Mouse (Mus musculus) myocyte (in vitro differentiated cells): ENCODE measurements around the gene Gm28230.

Experiments used
- CEBPB ChIP-seq: IDR thresholded peaks from 2 replicates; pipeline ENCODE4 v1.6.1; 2011; ENCODE audit warnings: mild to moderate bottlenecking, moderate library complexity; ENCODE audit not compliant: poor library complexity, insufficient read depth, severe bottlenecking
- MAX ChIP-seq: IDR thresholded peaks from one replicate; pipeline ENCODE4 v1.6.1; 2011; ENCODE audit warnings: low read depth, mild to moderate bottlenecking, control low read depth
- POLR2A ChIP-seq: IDR thresholded peaks from one replicate; pipeline ENCODE4 v1.6.1; 2011; ENCODE audit warnings: low read depth, mild to moderate bottlenecking, control low read depth, moderate library complexity; ENCODE audit not compliant: insufficient read length
- POLR2AphosphoS2 ChIP-seq: IDR thresholded peaks from one replicate; pipeline ENCODE4 v1.6.1; 2011; ENCODE audit warnings: low read depth, control low read depth; ENCODE audit not compliant: insufficient read length
- TCF12 ChIP-seq: IDR thresholded peaks from one replicate; pipeline ENCODE4 v1.6.1; 2011; ENCODE audit warnings: mild to moderate bottlenecking, control low read depth; ENCODE audit not compliant: poor library complexity, insufficient read depth, severe bottlenecking
- USF1 ChIP-seq: IDR thresholded peaks from one replicate; pipeline ENCODE4 v1.6.1; 2011; ENCODE audit warnings: low read depth, mild to moderate bottlenecking, control low read depth, moderate library complexity

DNA sequence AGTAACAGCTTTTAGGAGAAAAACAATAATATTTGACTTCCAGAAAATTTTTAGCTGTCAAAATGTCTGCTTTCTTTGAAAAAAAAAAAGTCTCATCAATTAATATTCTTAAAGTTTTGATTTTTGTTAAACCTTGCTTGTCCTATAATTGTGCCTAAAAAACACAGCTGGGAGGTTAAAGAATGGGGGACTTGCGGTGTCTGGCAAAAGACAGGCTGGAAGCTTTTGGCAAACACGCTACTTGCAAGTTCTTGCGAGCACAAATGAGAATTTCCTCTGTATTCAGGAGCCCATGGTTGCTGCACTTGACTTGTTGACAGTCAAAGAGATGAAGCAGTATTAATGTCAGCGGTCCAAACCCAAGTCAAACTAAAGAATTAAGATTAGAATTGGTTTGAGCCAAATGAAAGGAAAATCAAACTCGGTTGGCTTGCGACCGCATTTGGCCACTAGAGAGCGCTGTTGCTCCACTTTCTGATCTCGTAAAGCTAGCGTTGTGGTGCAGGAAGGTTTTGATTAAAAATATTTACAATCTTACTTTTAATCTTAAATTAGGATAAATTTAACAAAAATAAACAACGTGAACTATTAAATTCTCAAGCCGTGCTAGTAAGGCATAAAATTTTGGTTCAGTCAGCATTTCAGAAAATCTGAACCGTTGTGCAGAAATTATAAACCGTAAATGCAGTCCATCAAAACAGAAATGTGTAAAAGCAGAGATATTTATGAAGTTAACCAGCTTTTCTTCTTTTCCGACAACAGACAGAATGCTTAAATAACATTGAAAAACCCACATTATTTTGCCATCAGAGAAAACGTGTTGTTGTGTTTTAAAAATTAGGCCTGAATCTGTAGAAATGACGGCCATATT is 24.3 kb upstream of the Gm28230 start:
- no peak for TF ChIP-seq POLR2A
- TF ChIP-seq POLR2AphosphoS2 = no peak
- TF ChIP-seq TCF12 = no peak
- TF ChIP-seq MAX = no peak
- TF ChIP-seq CEBPB = no peak
- TF ChIP-seq USF1 = no peak
